Mouse (Mus musculus) c-Kit-positive CD71-negative TER-119-negative erythroid progenitor cells, embryonic 14.5 days (primary cell): Measurements from ENCODE around the gene Slc12a4.

Experiments used
- DNase-seq: peaks from one replicate; pipeline ENCODE4 v3.0.0-alpha.2; 2013; ENCODE audit warnings: low read depth

Gene Slc12a4

DNA sequence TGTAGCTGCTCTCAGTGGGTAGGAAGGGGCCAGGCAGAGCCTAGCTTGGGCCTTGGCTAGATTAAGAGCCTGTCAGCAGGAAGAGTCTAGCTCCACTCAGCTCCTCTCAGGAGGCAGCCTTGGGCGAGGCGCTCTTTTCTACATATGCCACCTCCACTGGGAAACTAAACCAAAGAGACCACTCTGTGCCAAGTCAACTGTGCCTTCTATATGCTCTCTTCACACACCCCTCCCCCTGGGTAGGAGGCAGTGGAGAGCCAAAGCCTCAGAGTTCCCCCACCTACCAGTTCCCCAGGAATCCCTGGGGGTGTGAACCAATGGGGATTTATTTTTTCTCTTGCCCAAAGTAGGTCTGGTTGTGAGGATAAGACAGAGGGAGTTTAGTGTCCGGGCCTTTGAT, 34.6 kb downstream of the Slc12a4 start:
- no peak for DNase-seq

GRCm38 (mm10) chr8:105930602-105931001, 35.3 kb downstream of the Slc12a4 start:
- DNase-seq: peak; percentile 70

- DNase-seq: no peak
Measured at GRCm38 (mm10) chr8:105925123-105925522, 40.8 kb downstream of the Slc12a4 start.

GRCm38 (mm10) chr8:105919390-105919789, 46.5 kb downstream of the Slc12a4 start:
- DNase-seq: no peak

- no peak for DNase-seq
Measured at GRCm38 (mm10) chr8:105900941-105901616, 64.8 kb downstream of the Slc12a4 start.

DNA sequence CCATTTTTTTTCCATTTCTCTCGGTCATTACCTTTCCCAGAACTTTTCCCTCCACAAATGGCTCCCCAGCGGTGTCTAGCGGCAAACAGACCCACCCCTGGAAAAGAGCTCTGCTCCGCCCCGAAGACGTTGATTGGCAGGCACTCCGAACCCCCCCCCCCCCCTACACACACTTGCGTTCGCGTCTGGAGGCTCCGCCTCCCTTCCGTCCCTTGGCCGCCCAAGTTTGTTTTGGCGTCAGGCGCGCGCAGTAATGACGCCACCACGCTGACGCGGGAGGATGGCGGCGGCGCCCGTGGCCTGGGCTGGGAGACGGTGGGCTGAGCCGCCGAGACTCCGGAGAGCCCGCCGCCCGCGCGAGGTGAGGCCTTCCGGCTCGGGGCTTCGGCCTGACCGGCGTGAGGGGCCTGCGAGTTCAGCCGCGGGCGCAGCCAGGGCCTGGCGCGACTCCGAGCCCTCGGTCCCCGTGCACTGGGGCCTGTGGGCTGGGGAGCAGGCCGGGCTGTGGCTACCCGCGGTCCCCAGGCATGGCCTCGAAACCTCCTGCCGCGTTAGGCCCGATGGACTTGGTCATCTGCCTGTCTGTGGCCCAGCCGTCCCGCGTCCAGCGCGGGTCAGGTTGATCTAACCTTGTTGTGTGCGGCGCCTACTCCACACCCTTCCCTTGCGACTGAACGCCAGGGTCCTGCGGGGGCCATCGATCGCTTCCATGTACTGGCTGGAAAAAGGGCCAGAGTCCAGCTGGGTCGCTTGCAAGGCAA, 65.5 kb downstream of the Slc12a4 start, which contains the start of gene Pskh1:
Pskh1 (plus strand) TSS at position 262 of the 761 bp plus-strand sequence.
- DNase-seq: peak; percentile 89

GRCm38 (mm10) chr8:105897801-105898480, 68.0 kb downstream of the Slc12a4 start:
- no peak for DNase-seq
